Mouse (Mus musculus) lung, postnatal 14 days (tissue): ENCODE measurements around the gene Cd59b.
"Not testable (repeated sequence)": the region's sequence is repeated elsewhere in the genome, so short reads cannot be mapped to it uniquely, and the experiment has no call there.

Source experiments
- DNase-seq: peaks from one replicate; pipeline ENCODE4 v3.0.0; 2021

The Cd59b gene

GRCm38 (mm10) chr2:104069704-104070185, at the start of gene Cd59b:
TSS of gene Cd59b (plus strand) at chr2:104069849.
- DNase-seq: peak; percentile 53

DNA sequence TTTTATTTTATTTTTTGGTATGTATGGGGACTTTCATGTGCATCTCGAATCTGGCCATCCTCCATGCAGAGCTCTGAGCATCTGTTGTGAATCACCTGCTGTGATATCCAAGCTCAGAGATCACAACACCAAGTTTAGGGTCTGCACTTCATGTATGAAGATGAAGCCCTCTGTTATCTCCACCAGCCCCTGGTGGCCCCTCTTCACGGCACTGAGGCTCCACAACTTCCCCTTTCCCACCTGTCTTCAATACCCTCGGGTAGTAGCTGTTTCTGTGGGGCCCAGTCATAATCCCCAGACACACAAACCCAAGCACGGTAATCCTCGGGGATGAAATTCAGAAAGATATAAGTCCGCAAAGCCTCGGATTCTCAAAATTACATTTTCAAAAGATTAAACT, 46.6 kb upstream of the Cd59b start:
- DNase-seq: no peak

GRCm38 (mm10) chr2:104024656-104025055, 45.0 kb upstream of the Cd59b start:
- DNase-seq: no peak

- peak; percentile 89 for DNase-seq
Measured at GRCm38 (mm10) chr2:104027458-104028138, 42.1 kb upstream of the Cd59b start, which contains the start of gene Fbxo3. TSS of gene Fbxo3 (plus strand) at chr2:104027721.

- peak; percentile 9 for DNase-seq
Measured at GRCm38 (mm10) chr2:104028139-104028723, 41.4 kb upstream of the Cd59b start, which contains the start of gene 4931422A03Rik. TSS of gene 4931422A03Rik (minus strand) at chr2:104028361.

DNA sequence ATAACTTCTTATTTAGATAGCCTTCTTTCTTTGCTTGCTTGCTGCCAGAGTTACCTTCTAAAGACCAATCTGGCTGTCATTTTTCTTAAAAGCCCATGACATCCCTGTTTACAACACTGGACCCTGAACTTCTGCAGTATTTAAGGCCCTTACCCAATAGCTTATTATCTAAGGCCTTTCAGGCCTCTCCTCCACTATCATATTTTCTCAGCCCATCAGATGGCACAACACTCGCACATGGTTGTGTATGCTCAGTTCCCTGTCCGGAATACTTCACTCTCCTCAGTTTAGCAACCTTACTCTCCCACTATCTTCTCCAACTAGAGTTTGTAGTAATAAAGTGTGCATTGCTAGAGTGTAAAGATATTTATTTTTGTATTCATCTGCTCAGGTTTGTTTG, 40.6 kb upstream of the Cd59b start:
- no peak for DNase-seq

- no peak for DNase-seq
Measured at GRCm38 (mm10) chr2:104030381-104030780, 39.3 kb upstream of the Cd59b start.

- DNase-seq: no peak
Measured at GRCm38 (mm10) chr2:104032056-104032455, 37.6 kb upstream of the Cd59b start.

- DNase-seq: peak; percentile 69
Measured at GRCm38 (mm10) chr2:104034832-104035472, 34.7 kb upstream of the Cd59b start.

DNA sequence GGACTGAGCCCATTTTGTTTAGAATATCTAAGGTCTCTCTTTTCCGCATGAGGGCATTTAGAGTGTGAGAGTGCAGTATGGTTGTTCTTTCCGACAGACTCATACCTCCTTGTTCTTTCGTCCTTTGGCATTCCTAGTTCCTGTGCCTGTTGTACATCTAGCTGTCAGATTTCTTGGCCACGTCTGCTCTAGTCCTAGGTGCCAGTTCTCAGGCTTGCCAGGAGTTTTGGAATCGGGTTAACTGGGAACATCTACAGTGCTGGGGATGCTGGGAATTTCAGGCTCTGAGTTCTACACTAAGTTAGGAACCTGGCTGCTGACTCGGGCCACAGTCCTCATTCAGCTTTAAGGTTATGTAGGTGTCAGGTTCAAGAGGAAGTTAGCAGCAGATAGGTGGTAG, 34.1 kb upstream of the Cd59b start:
- no peak for DNase-seq

DNA sequence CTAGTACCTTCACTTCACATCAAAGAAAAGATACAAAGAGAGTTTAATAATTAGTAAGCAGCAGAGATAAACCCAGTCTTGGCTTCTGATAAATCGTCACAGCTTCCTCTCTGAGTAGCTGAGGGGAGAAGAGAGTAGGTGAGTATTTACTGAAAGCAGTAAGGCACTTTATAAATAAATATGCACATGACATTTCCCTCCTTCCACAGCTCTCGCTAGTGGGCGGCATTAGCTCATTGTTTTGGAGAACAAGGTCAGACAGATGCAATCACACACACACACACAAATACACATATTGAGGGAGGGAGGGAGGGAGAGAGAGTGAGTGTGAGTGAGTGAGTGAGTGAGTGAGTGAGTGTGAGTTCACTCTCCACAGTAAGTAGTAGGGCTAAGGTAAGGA, 33.3 kb upstream of the Cd59b start:
- no peak for DNase-seq

DNA sequence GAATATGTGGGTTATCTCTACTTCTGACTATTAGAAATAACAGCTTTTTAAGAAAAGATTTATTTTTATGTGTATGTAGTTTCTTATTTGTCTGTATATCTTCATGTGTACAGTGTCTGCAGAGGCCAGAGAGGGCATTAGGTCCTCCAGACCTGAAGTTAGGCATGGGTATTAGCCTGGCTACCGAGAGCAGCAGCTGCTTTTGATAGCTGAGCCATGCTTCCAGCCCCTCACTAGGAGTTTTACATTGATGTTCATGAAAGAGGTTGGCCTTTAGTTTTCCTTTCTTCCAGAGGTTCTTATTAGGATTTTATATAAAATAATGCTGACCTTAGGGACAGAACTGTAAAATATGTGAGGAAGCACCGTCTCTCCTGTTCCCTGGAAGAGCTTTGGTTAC, 31.4 kb upstream of the Cd59b start:
- DNase-seq: no peak

DNA sequence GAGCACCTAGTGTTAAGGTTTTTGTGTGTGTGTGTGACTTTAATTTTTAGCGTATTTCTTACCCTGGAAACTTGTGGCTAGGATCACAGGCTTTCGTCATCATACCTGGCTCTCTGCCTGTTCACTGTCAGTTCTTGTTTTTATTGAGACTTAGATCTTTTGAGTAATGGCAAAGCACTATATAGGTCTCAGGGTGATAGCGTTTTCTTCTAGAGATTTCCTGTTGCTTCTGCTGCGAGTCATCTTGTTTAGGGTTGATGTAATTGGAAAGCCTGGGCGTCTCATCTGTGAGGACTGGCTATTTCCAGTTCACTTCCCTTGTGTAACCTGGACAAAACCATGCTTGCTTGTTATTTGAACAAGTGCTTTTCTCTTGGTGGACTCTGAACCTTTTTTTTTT, 28.0 kb upstream of the Cd59b start:
- peak; percentile 13 for DNase-seq

- no peak for DNase-seq
Measured at GRCm38 (mm10) chr2:104042766-104043165, 26.9 kb upstream of the Cd59b start.

- DNase-seq: peak; percentile 15
Measured at GRCm38 (mm10) chr2:104043624-104044478, 25.8 kb upstream of the Cd59b start.

DNA sequence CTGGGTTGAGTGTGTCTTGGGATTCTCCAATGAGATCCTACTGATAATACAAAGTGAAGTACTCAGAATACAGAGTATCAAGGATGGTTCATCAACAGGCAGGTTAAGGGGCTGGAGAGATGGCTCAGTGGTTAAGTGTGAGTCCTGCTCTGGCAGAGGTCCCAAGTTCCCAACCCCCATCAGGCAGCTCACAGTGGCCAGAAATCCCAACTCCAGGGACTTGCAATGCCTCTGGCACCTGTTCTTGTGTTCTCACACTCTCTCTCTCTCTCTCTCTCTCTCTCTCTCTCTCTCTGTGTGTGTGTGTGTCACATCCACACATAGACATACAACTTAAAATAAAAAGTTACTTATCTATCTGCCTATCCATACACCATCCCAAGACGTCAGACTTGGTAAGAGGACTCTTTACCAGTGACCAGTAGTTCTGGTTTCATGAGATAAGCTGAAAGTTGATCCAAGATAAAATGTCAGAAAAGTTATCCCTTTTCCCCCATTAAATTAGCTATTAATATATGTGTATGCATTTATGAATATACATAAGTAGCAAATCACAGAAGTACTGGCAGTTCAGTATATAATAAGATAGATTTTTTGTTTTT, 25.1 kb upstream of the Cd59b start:
- no peak for DNase-seq

DNA sequence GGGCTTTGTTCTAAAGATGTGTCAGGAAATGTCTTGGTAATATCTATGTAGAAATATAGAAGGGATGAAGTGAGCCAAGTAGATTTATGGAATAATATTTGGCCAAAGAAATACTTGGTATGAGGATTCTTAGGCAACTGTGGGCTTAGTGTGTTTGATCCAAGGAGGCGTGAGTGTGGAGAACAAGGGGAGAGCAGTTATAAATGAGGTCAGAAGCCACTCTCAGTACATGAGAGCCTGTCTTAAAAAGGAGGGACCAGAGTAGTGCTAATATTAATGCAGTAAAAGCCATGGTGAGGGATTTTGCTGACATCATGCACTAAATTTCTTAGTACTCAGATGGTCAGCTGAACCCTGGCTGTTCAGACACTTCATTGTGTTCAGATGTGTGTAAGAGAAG, 11.3 kb upstream of the Cd59b start:
- DNase-seq: no peak

- DNase-seq: no peak
Measured at GRCm38 (mm10) chr2:104058954-104059353, 10.7 kb upstream of the Cd59b start.

GRCm38 (mm10) chr2:104059786-104060185, 9.9 kb upstream of the Cd59b start:
- DNase-seq: no peak

- DNase-seq: no peak
Measured at GRCm38 (mm10) chr2:104060996-104061395, 8.7 kb upstream of the Cd59b start.

GRCm38 (mm10) chr2:104062665-104063064, 7.0 kb upstream of the Cd59b start:
- DNase-seq: no peak

- no peak for DNase-seq
Measured at GRCm38 (mm10) chr2:104064152-104064551, 5.5 kb upstream of the Cd59b start.

- not testable (repeated sequence) for DNase-seq
Measured at GRCm38 (mm10) chr2:104065526-104065925, 4.1 kb upstream of the Cd59b start, which contains the start of gene Gm10912. TSS of gene Gm10912 (plus strand) at chr2:104065826.
